Mouse (Mus musculus): ENCODE measurements around the gene Olfr30. TPM values are rescaled to one million over a fixed set of nuclear protein-coding genes. Genes with fewer than 3 reads are reported as not detected.

Gene Olfr30
- polyA plus RNA-seq, 1 experiment from 2014 or later, result not detected

GRCm38 (mm10) chr11:58432259-58432658, 29.8 kb downstream of the Olfr30 start, which contains the start of gene Gm12253:
Gene Gm12253 (plus strand): TSS chr11:58432559.
- ATAC-seq (ENCODE audit: low FRiP score) (no peak), DNase-seq (ENCODE audit: low spot score) (no peak)
- H3K4me2 ChIP-seq (replicated peaks; ENCODE audit: low read depth, low read length), result no peak within 1 kb of the TSS
- no peaks in the 10 kb centered on the region for H3K9me3 ChIP-seq (ENCODE audit: control insufficient read depth, low read length)
- H3K27me3 ChIP-seq (ENCODE audit: control insufficient read depth, insufficient read depth, low read length), result no peaks in the 10 kb centered on the region
- no peaks in the 10 kb centered on the region for H3K36me3 ChIP-seq (ENCODE audit: control insufficient read depth, insufficient read depth, low read length)
- no peak within 1 kb of the TSS for H3K9ac ChIP-seq (ENCODE audit: low read depth, low read length)
- no peaks in the 10 kb centered on the region for H3K4me1 ChIP-seq (replicated peaks; ENCODE audit: control insufficient read depth, insufficient read depth, low read length)
- 93% methylated on average over 3 of the region's 3 CpGs for WGBS
- no peak within 1 kb of the TSS for H3K4me3 ChIP-seq (ENCODE audit: low read depth, low read length)
- no peak within 1 kb of the TSS for H3K27ac ChIP-seq (ENCODE audit: low read depth, low read length)

- Histone ChIP-seq H3K36me3 (ENCODE audit: control insufficient read depth, insufficient read depth, low read length) (no peaks in the 10 kb centered on the region), H3K4me2 (replicated peaks; ENCODE audit: low read depth, low read length) (no peak within 1 kb of the TSS), H3K4me1 (replicated peaks; ENCODE audit: control insufficient read depth, insufficient read depth, low read length) (no peaks in the 10 kb centered on the region), H3K27ac (ENCODE audit: low read depth, low read length) (no peak within 1 kb of the TSS), H3K9me3 (ENCODE audit: control insufficient read depth, low read length) (no peaks in the 10 kb centered on the region), H3K27me3 (ENCODE audit: control insufficient read depth, insufficient read depth, low read length) (no peaks in the 10 kb centered on the region), H3K4me3 (ENCODE audit: low read depth, low read length) (no peak within 1 kb of the TSS), H3K9ac (ENCODE audit: low read depth, low read length) (no peak within 1 kb of the TSS)
- DNase-seq (ENCODE audit: low spot score), result no peak
- no peak for ATAC-seq (ENCODE audit: low FRiP score)
- 78% methylated on average over 1 of the region's 1 CpGs for WGBS
These were observed 41.3 kb downstream of the Olfr30 start, which contains the start of gene 1810065E05Rik for GRCm38 (mm10) chr11:58420815-58421214. Gene 1810065E05Rik (plus strand): TSS chr11:58421111.

GRCm38 (mm10) chr11:58418336-58418735, 43.7 kb downstream of the Olfr30 start:
- WGBS, result 86% methylated on average over 3 of the region's 3 CpGs

GRCm38 (mm10) chr11:58408066-58408465, 54.0 kb downstream of the Olfr30 start:
- Histone ChIP-seq H3K4me3 (ENCODE audit: low read depth, low read length) (no peak overlapping the region), H3K4me1 (replicated peaks; ENCODE audit: control insufficient read depth, insufficient read depth, low read length) (no peaks in the 10 kb centered on the region), H3K27ac (ENCODE audit: low read depth, low read length) (no peak overlapping the region), H3K27me3 (ENCODE audit: control insufficient read depth, insufficient read depth, low read length) (no peaks in the 10 kb centered on the region), H3K9ac (ENCODE audit: low read depth, low read length) (no peak overlapping the region), H3K4me2 (replicated peaks; ENCODE audit: low read depth, low read length) (no peak overlapping the region), H3K9me3 (ENCODE audit: control insufficient read depth, low read length) (no peaks in the 10 kb centered on the region), H3K36me3 (ENCODE audit: control insufficient read depth, insufficient read depth, low read length) (no peaks in the 10 kb centered on the region)
- 84% methylated on average over 3 of the region's 3 CpGs for WGBS
- no peak for DNase-seq (ENCODE audit: low spot score)
- no peak for ATAC-seq (ENCODE audit: low FRiP score)

More at GRCm38 (mm10) chr11:58418336-58418735, 43.7 kb downstream of the Olfr30 start:
- Histone ChIP-seq H3K4me1 (replicated peaks; ENCODE audit: control insufficient read depth, insufficient read depth, low read length) (no peaks in the 10 kb centered on the region), H3K27ac (ENCODE audit: low read depth, low read length) (no peak overlapping the region), H3K4me3 (ENCODE audit: low read depth, low read length) (no peak overlapping the region), H3K9me3 (ENCODE audit: control insufficient read depth, low read length) (no peaks in the 10 kb centered on the region), H3K36me3 (ENCODE audit: control insufficient read depth, insufficient read depth, low read length) (no peaks in the 10 kb centered on the region), H3K4me2 (replicated peaks; ENCODE audit: low read depth, low read length) (no peak overlapping the region), H3K9ac (ENCODE audit: low read depth, low read length) (no peak overlapping the region), H3K27me3 (ENCODE audit: control insufficient read depth, insufficient read depth, low read length) (no peaks in the 10 kb centered on the region)
- DNase-seq (ENCODE audit: low spot score) (no peak), ATAC-seq (ENCODE audit: low FRiP score) (no peak)

Other genes starting within 250 kb of the Olfr30 start
- gene 4930438A08Rik, start 187.5 kb downstream of the Olfr30 start, polyA plus RNA-seq (2014; fragmentation: Nextera tagmentation; extraction: Ambion mirVana), result not detected in 2 replicates
- gene Zfp692, start 155.2 kb downstream of the Olfr30 start, polyA plus RNA-seq (2014; fragmentation: Nextera tagmentation; extraction: Ambion mirVana), result 12.5 and 15.5 TPM in 2 replicates
- gene Zfp672, start 131.9 kb downstream of the Olfr30 start, polyA plus RNA-seq (2014; fragmentation: Nextera tagmentation; extraction: Ambion mirVana), result 26.1 and 28.9 TPM in 2 replicates
- 23.4 and 27.7 TPM in 2 replicates for gene Sh3bp5l, start 131.5 kb downstream of the Olfr30 start, polyA plus RNA-seq (2014; fragmentation: Nextera tagmentation; extraction: Ambion mirVana)
- gene Lypd8, start 83.2 kb downstream of the Olfr30 start, polyA plus RNA-seq (2014; fragmentation: Nextera tagmentation; extraction: Ambion mirVana), result not detected in 2 replicates
- gene 1810065E05Rik, start 41.2 kb downstream of the Olfr30 start, polyA plus RNA-seq (2014; fragmentation: Nextera tagmentation; extraction: Ambion mirVana), result not detected in 2 replicates
- gene Gm12253, start 29.7 kb downstream of the Olfr30 start, polyA plus RNA-seq (2014; fragmentation: Nextera tagmentation; extraction: Ambion mirVana), result not detected in 2 replicates
- not detected in 2 replicates for gene Lypd9, start 9.3 kb downstream of the Olfr30 start, polyA plus RNA-seq (2014; fragmentation: Nextera tagmentation; extraction: Ambion mirVana)
- not detected in 2 replicates for gene Olfr332, start 30.3 kb upstream of the Olfr30 start, polyA plus RNA-seq (2014; fragmentation: Nextera tagmentation; extraction: Ambion mirVana)
- gene Olfr331, start 40.3 kb upstream of the Olfr30 start, polyA plus RNA-seq (2014; fragmentation: Nextera tagmentation; extraction: Ambion mirVana), result not detected in 2 replicates
- not detected in 2 replicates for gene Olfr330, start 72.6 kb upstream of the Olfr30 start, polyA plus RNA-seq (2014; fragmentation: Nextera tagmentation; extraction: Ambion mirVana)
- not detected in 2 replicates for gene Olfr329-ps, start 84.2 kb upstream of the Olfr30 start, polyA plus RNA-seq (2014; fragmentation: Nextera tagmentation; extraction: Ambion mirVana)
- 0.09 TPM in 1 of 2 replicates, not detected in the other for gene Olfr328, start 93.4 kb upstream of the Olfr30 start, polyA plus RNA-seq (2014; fragmentation: Nextera tagmentation; extraction: Ambion mirVana)
- gene Olfr224, start 108.3 kb upstream of the Olfr30 start, polyA plus RNA-seq (2014; fragmentation: Nextera tagmentation; extraction: Ambion mirVana), result not detected in 2 replicates
- not detected in 2 replicates for gene Olfr325, start 115.5 kb upstream of the Olfr30 start, polyA plus RNA-seq (2014; fragmentation: Nextera tagmentation; extraction: Ambion mirVana)
- gene Olfr324, start 132.8 kb upstream of the Olfr30 start, polyA plus RNA-seq (2014; fragmentation: Nextera tagmentation; extraction: Ambion mirVana), result not detected in 2 replicates
- gene 2210407C18Rik, start 153.8 kb upstream of the Olfr30 start, polyA plus RNA-seq (2014; fragmentation: Nextera tagmentation; extraction: Ambion mirVana), result not detected in 2 replicates
- gene Olfr323, start 168.2 kb upstream of the Olfr30 start, polyA plus RNA-seq (2014; fragmentation: Nextera tagmentation; extraction: Ambion mirVana), result not detected in 2 replicates
- 0.27 and 0.62 TPM in 2 replicates for gene Trim58, start 178.2 kb upstream of the Olfr30 start, polyA plus RNA-seq (2014; fragmentation: Nextera tagmentation; extraction: Ambion mirVana)
- gene Olfr322, start 196.5 kb upstream of the Olfr30 start, polyA plus RNA-seq (2014; fragmentation: Nextera tagmentation; extraction: Ambion mirVana), result not detected in 2 replicates
- not detected in 2 replicates for gene Olfr320, start 218.8 kb upstream of the Olfr30 start, polyA plus RNA-seq (2014; fragmentation: Nextera tagmentation; extraction: Ambion mirVana)
- gene Olfr319, start 236.9 kb upstream of the Olfr30 start, polyA plus RNA-seq (2014; fragmentation: Nextera tagmentation; extraction: Ambion mirVana), result not detected in 2 replicates